Mouse (Mus musculus): ENCODE measurements around the gene Gm38392.

The Gm38392 gene

DNA sequence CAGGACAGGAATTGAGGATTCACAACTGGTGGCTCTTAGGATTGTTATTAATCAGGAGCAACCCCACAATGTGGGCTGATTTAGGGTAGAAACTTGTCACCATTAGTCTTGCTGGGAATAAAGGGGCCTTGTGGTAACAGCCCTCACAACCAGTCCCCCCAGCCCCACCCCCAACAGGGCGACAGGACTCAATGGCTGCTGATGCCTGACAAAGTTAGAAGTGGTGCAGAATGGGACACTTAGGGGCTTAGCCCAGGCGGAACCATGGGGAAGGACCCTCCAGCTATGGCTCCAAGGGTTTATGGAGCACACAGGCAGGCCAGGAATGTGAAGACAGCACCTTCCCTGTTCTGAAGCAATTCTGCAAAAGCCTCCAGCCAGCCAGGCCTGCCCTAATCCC lies 51.4 kb downstream of the Gm38392 start:
- in situ Hi-C loops (cut with MseI, MboI): no loop called here

- in situ Hi-C loops (cut with MseI, MboI): no loop called here
Observed at GRCm38 (mm10) chr3:88235216-88235615, 51.8 kb downstream of the Gm38392 start.

DNA sequence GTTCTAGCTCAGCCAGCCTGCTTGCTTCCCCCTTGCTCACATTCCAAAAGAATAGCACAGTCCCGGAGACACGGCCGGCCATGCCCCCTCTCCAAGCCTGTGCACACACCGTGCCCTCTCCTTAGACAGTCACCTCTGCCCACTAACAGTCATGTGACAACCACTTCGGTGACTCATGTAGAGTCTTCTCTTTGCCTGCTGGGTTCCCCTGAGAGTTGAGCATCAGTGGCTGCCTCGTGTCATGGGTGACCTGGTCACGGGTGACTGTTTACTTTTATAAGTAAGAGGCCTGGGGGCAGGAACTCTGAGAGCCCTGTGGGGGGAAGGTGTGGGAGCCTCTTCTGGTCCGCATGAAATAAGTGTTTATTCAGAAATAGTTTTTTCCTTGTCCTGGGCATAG lies 53.0 kb downstream of the Gm38392 start:
- in situ Hi-C loops (cut with MseI, MboI): no loop called here

DNA sequence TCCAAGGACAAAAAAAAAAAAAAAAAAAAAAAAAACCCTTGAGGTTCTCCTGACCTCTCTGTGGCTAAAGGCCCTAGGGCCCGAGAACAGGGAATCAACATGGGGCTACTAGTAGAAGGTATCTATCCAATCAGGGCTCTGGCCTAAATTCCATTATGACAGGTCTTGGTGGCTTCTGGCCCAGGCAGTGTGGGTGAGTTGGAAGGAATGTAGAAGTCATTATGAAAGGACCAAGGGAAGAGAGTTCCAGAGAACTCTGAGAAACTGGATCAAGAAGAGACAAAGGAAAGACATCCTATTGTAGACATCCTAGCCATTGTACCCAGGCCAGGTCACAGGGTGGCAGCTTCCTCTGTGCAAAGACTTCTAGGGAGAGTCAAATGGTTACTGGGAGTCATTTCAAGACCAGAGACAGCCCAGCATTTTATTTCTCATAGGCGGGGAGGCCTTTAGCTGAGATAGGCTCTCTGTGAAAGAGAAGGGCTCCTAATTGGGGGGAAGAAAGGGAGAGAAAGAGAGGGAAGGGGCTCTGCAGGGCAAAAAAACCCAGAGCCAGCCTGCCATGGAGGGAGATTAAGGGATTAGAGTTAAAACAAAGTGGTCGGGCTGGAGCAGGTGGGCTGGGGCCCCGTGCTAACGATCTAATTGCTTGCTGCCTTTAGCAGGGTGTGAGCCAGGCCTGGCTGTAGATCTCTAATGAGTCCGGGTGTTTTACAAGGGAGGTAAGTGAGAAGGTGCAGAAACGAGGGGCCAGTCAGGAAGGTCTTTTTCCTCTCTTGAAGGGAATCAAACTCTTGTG lies 54.0 kb downstream of the Gm38392 start:
- in situ Hi-C loops (cut with MseI, MboI): no loop called here

GRCm38 (mm10) chr3:88232301-88232702 lies 54.7 kb downstream of the Gm38392 start:
- in situ Hi-C loops (cut with MseI, MboI): no loop called here

GRCm38 (mm10) chr3:88231061-88231641 lies 55.9 kb downstream of the Gm38392 start:
- in situ Hi-C loops (cut with MseI, MboI): no loop called here

DNA sequence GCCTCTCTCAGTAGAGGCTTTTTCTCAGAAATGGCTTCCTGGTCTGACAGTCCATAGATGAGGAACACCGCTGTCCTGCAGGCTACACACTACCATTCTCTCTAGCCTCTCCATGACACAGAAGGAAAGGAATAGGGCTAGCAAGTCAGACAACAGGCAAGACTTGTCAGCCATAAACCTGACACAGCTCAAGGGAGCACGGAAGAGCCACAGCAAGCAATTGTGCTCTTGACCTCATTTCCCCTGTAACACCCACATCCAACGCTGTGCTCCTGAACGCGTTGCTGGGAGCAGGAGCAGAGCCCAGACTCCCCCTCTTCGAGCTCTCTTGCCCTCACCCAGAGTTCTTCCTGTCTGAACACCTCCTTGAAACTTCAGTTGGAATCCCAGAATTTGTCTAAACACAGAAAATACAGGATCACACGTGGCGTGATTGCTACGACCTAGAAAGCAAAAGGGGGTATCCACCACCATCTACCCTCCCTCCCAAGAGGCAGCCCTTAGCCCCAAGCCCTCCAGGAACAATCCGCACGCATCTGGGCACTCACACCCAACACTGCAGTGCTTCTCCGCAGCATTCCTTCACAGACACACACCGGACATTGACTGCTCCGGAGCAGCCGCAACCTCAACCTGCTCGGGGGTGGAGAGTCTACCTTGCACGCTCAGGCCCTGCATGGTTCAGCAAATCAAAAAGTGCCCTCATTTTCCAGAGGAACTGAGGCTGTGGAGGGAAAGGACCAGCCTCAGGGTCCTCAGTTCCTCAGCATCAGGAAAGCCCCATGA lies 56.6 kb downstream of the Gm38392 start:
- in situ Hi-C loops (cut with MseI, MboI): no loop called here

DNA sequence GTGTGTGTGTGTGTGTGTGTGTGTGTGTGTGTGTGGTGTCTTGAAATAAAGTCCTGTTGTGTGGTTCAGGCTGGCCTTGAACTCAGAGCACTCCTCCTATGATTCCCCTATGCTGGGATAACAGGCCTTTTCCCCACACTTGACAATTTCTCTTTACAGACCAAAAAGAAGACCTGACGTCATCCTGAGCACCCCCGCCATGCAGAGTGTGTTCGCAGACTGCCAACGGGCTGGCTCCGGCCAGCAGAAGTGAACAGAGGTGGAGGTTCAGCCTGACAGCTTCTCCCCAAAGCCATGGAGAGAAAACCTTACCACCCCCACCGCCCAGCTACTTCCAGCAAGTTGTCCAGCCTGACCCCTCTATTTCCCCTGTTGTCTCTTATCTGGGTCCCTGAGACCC lies 57.5 kb downstream of the Gm38392 start:
- in situ Hi-C loops (cut with MseI, MboI): loop anchor here (5.0 kb wide), 1 partner anchor 37 kb away; no protein-coding TSS in a partner anchor

- in situ Hi-C loops (cut with MseI, MboI): loop anchor here (5.0 kb wide), 1 partner anchor 37 kb away; no protein-coding TSS in a partner anchor
Observed at GRCm38 (mm10) chr3:88228906-88229305, 58.1 kb downstream of the Gm38392 start.

- in situ Hi-C loops (cut with MseI, MboI): loop anchor here (5.0 kb wide), 1 partner anchor 36 kb away; no protein-coding TSS in a partner anchor
Observed at GRCm38 (mm10) chr3:88227976-88228375, 59.0 kb downstream of the Gm38392 start.

GRCm38 (mm10) chr3:88227260-88227659 lies 59.8 kb downstream of the Gm38392 start:
- in situ Hi-C loops (cut with MseI, MboI): loop anchor here (5.0 kb wide), 1 partner anchor 35 kb away; no protein-coding TSS in a partner anchor

- in situ Hi-C loops (cut with MseI, MboI): loop anchor here (5.0 kb wide), 1 partner anchor 34 kb away; no protein-coding TSS in a partner anchor
Observed at GRCm38 (mm10) chr3:88226101-88226845, 60.7 kb downstream of the Gm38392 start.

- in situ Hi-C loops (cut with MseI, MboI): loop anchor here (5.0 kb wide), 1 partner anchor 33 kb away; no protein-coding TSS in a partner anchor
Observed at GRCm38 (mm10) chr3:88224929-88225328, 62.1 kb downstream of the Gm38392 start.

GRCm38 (mm10) chr3:88222446-88222845 lies 64.6 kb downstream of the Gm38392 start:
- in situ Hi-C loops (cut with MseI, MboI): no loop called here

DNA sequence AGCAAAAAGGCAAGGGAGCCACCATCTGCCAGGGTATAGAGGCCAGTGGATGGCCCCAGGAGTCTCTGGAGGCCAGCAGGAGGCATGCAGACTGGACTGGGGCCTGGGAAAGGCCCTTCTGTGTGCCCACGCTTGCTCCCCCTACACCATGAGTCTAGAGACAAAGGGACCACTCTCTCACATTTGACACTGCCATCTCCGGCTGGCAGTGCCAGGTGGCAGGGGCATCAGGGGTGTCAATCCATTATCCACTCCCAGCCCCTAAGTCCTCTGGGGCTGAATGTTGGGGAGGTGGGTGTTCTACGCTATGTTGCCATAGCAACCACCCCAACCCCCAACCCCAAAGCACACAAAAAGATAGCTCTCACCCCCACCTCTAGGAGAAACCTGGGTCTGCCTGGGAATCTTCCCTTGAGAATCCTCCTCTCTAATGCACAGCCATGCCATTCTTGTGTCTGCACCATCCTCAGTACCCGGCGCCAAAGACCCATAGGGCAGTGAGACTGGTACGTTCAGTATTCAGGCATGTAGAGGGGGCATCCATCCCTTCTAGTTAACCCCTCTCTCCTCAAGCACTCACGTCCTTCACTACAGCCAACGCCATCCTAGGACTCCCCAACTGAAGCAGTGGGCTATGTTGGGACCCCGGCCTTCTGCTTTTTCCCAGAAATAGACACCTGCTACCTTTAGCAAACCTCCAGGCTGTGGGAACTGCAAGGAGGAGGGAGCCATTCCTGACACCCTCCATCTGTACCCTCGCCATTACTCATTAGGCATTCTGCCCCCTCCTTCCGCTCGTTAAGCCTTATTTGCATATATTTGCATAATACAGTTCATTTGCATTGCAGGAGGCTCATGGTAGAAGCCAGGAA lies 65.3 kb downstream of the Gm38392 start:
- in situ Hi-C loops (cut with MseI, MboI): no loop called here

GRCm38 (mm10) chr3:88220842-88221241 lies 66.2 kb downstream of the Gm38392 start:
- in situ Hi-C loops (cut with MseI, MboI): no loop called here

DNA sequence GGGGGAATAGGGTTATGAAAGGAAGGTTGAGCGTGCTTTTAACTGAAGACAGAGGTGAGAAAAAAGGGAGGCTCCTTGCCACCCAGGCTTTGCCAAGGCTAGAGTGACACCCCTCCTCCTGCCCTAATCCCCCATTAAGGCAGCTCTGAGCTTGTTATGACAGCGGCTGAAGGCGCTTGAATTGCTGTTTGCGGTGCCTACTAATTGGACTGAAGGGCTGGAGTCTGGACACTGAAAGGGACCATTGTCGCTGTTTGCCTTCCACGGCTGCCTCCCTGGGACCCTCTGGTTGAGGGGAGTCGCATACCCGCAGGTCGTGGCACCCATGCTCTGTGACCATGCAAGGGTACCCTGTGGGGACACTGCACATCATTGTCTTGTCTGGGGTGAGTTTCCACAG lies 67.1 kb downstream of the Gm38392 start:
- in situ Hi-C loops (cut with MseI, MboI): no loop called here

- in situ Hi-C loops (cut with MseI, MboI): no loop called here
Observed at GRCm38 (mm10) chr3:88217679-88218078, 69.3 kb downstream of the Gm38392 start.

DNA sequence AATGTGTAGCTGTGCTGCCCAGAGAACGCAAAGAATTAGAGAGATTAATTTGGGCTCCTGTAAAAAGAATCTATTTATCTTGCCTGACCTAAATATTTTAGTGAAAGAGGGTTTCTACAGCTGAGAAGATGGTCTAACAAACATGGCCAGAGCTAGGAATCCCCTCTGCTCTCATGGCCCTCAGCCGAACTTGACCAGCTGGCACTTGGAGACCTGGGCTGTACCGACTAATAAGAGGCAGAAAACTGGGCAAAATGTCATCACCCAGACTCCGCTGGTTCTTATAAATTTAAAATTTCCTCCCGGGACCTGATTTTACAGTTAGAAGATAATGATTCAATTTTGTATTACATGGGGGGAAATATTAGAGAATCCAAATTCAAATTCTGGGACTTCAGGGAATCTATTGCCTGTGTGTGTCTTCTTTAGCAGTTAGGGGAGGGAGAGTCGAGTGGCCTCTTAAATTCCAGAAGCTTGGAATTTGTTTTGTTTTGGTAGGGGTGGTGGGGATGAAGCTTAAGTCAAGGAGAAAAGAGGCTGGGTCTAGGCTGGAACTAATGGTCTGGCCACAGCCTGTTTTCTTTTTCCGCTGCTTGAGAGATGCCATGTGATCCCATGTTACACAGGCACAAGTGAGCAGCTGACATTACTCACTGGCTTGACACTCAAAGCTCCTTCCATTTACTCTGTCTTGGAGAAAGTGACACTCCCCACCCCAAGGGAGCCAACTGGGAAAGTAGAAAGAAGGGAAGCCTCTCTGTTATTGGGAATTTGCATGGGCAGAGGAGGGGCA lies 70.3 kb downstream of the Gm38392 start:
- in situ Hi-C loops (cut with MseI, MboI): no loop called here

DNA sequence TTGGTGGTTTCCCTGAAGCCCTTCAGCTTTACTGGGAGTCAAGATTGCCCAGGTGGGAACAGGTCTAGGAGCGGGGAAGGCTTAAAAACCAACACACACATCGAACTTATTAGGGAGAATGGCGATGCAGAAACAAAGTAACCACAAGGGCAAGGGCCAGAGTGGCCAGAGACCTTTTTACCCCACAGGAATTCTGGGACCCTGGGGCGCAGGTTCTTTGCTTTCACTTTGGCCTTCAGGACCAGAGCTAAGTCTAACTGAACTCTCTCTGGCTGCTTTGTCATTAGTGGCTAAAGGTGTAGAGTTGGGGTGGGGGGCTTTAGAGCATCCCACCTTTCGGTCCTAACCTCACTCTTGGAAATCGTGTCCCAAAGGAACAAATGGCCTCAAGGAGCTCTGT lies 70.9 kb downstream of the Gm38392 start:
- in situ Hi-C loops (cut with MseI, MboI): no loop called here

All from mouse trophoblast stem cell (cell line).